Mouse (Mus musculus) CD4-positive, CD25-positive, alpha-beta regulatory T cell, adult 2 months (primary cell): ENCODE measurements around the gene Tns3.

Source experiments
- DNase-seq: peaks from one replicate; pipeline ENCODE4 v3.0.0-alpha.2; 2012; ENCODE audit warnings: low read depth, low spot score

Tns3 gene

GRCm38 (mm10) chr11:8651448-8652035 lies 12.8 kb downstream of the Tns3 start:
- DNase-seq: no peak

DNA sequence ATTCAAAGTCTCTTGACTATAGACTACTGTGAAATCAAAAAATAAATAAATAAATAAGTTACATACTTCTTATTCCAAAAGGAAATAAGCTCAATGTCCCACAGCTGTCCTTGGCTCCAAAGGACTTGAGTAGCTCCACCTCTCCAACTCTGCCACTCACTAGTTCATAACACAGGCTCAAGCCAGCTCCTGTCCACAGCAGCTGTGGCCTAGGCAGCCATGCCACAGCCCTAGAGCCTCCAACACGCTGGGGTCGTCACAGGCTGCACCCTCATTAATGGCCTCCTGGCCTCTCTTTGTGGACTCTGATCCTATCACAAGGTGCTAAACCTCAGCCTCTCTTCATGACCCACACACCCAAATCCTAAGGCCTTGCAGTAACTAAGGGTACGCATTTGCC lies 18.7 kb downstream of the Tns3 start:
- DNase-seq: no peak

DNA sequence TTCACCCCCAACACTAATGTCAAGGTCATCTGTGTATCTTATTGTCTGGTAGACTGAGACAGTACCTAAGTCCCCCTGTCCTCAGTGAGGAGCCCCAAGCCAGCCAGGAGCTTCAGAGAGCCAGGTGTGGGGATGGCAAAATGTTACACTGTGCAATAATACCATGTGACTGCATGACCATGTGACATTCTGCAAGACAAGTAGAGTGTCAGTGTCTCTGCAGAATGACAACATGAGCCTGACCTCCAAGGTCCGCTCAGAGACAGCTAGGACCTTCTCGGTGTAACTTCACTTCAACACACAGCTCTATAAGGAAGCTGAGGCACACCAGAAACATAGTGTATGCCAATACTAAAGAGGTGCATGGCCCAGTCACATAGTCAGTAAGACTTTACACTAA lies 20.1 kb downstream of the Tns3 start:
- no peak for DNase-seq

DNA sequence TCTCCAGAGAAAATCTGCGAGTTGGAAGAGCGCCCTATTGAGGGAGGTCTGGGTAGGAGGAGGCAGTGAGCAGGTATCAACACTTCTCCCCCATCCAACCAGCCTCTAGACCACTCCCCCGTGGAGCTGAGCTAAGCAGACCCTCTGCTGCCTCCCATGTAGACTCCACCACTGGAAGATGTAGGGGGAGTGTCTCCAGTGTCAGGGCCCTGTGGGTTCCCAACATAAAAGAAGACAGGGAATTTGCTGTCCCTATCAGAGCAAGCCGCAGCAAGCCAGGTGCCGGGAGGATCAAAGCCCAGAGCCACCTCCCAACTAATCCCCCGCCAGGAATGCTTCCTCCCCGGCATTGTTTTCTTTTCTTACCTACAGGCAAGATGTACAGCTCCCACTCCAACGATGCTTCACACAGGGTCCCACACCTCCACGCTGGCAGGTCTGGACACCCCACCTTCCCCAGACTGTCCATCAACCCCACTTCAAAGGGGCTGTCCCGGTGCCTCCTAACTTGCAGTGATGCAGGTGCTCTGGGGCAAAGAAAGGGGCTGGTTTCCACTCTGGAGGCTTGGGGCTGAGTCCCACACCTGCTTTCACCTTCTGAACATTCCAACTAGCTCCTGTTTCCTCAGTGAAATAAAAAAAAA lies 22.6 kb downstream of the Tns3 start:
- no peak for DNase-seq

DNA sequence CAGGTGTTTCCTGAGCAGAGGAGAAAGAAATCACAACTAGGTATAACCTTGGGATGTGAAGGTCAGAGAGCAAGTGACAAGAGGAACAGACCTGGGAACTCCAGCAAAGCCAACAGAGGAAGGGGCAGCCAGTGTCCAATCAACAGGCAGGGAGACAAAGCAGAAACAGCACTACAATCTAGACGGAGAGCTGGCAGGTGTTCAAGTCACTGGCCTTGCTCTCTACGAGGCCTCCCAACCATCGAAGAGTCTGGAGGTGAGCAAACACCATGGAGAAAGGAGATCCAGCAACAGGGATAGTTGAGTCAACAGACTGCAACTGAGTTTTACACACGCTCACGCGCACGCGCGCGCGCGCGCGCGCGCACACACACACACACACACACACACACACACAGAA lies 24.6 kb downstream of the Tns3 start:
- DNase-seq: no peak

- DNase-seq: no peak
Measured at GRCm38 (mm10) chr11:8639007-8639718, 25.2 kb downstream of the Tns3 start.

DNA sequence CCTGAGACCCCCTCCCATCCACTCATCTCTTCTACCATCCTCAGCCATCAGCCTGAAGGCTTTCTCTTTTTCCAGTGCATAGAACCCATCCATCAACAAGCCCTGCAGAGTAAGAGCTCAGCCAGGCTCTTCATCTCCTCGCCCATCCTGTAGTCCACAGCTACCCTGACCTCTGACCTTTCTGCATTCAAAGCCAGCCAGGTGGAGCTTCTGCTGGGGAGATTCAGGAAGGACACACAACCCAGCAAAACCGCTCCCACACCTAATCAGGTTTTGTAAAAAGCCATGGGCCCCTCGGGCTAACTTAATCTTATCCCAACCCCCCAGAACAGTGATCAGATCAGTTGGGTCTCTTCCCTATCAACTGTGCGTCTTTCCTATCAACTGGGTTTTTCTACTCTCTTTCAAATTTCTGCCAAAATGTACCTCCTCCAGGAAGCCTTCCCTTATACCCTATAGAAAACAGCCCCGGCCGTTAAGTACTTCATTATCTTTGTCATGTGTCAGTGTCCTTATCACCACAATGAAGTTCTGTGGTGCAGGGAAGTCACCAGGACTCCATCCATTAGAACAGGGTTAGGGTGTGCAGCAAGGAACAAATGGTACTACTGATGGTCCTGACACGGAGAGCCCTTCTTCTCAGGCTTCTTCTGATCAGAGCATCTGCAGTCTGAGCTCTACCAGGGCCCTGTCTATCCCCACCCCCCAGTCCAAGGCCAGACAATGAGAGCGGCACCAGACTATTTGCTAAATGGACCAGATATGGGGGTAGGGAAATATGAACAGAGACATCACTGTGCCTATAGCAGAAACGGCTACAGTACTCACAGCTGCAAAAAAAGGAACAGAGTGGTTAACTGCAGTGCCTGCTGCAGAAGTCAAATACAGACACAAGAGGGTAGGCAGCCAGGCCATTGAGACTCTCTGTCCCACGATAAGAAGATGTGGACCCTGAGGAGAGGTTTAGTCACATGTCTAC lies 26.6 kb downstream of the Tns3 start:
- no peak for DNase-seq

- no peak for DNase-seq
Measured at GRCm38 (mm10) chr11:8636680-8637079, 27.7 kb downstream of the Tns3 start.

DNA sequence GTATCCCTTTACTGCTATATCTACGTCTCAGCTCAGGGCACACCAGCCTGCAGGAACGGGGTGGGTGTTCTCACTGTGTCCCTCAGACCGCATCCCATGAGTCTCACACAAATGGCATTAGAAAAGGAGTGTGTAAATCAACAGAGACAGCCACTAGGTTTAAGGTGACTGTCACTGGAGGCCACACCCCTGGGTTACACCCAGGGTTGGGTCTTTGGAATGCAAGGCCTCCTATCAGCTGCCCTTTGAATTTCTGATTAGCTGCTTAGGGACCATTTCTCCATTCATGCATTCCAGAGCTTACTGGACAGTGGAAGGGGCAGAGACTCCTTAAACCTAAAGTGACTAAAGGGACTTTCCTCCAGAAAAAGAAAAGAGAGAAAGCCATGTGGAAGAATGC lies 28.6 kb downstream of the Tns3 start:
- no peak for DNase-seq

GRCm38 (mm10) chr11:8634728-8635410 lies 29.5 kb downstream of the Tns3 start:
- DNase-seq: no peak

GRCm38 (mm10) chr11:8632163-8632562 lies 32.2 kb downstream of the Tns3 start:
- DNase-seq: no peak

- no peak for DNase-seq
Measured at GRCm38 (mm10) chr11:8629862-8630390, 34.4 kb downstream of the Tns3 start.

DNA sequence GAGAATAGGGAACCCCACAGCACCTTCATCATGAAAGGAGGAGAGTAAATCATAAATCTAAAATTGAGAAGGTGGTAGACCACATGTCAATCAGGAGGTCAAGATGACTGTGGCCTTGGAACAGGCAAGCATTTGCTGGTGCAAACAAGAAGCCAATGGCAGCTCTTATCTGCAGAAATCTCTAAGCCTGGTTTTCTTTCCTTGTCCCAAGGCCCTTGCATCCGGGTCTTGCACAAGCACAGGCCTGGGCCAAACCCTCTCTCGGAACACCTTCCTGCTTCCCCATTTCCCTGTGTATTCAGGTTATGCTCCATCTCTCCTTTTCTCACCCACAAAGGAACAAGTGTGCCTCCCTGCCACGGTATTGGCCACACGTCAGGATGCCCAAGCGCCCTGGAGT lies 35.0 kb downstream of the Tns3 start:
- no peak for DNase-seq

DNA sequence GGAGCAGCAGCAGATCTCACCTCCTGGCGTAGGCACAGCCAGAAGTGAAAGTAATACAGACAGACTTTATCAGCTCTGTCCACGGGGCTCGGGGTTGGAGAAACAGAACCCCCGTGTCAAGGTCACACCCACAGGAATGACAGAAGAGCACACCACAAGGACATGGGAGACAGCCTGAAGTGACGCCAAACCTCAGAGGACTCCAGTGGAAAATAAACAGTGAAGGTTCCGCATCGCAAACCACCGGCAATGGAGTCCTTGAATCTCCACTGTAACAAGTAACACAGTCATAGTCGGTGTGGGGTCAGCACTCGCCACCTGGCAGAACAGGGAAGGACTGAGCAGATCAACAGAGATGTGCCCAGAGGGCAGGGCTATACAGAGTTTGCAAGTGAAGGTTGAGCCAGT lies 35.5 kb downstream of the Tns3 start:
- peak; percentile 11 for DNase-seq

DNA sequence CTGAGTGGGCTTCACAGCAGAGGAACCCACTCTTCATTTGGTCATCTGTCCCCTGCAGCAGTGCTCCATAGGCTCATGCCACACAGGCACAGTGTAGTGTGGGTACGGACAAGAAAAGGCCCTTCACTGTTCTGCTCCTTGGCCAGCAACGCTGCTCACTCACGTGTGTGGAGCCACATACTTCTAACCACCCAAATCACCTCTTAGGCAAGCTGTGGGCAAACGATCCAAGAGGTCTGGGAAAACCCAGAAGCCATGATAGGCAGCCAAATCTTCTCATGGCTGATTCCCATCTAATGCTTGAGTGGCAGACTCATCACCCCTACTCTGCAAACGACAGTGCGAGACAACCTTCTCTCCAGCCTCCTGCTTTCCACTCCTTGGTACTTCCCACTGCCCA lies 37.2 kb downstream of the Tns3 start:
- DNase-seq: no peak

- no peak for DNase-seq
Measured at GRCm38 (mm10) chr11:8626715-8627114, 37.6 kb downstream of the Tns3 start.

- DNase-seq: no peak
Measured at GRCm38 (mm10) chr11:8625915-8626604, 38.3 kb downstream of the Tns3 start.

DNA sequence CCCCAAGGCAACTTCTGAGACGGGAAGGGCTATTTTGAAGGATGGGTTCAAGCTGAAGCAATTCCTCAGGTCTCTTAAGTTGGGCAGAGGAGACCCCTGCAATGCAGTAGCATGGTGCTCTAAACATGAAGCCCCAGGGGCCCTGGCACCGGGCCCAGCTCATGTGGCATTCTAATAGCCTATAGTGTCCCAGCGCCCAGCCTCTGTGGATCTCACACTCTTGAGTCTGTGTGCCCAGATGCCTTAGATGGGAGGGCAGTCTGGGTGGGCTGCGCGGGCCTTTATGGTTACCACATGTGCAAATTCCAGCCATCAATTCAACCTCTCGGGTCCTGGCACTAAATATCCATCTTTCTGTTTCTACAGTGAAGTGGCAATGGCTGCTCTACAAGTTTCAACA lies 38.9 kb downstream of the Tns3 start:
- DNase-seq: no peak

GRCm38 (mm10) chr11:8624179-8624886 lies 40.0 kb downstream of the Tns3 start:
- DNase-seq: no peak

DNA sequence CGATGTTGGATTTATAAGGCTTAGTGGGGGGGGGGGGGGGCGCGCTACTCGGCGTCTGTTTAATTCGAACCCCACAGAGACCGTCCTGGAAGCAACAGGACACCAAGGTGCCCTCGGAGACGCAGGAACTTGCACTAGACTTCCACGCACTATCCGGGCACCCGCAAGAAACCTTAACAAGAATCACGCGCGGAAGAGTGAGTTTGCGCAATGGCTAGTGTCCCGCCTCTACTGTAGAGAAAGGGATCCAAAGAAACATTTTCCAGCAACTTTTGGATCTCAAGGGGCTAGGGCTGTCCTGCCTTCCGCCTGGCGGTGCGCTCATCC lies 40.5 kb downstream of the Tns3 start:
- no peak for DNase-seq
